Mouse (Mus musculus) thymus, postnatal 4 days (tissue): ENCODE results near the gene Chl1.

ENCODE experiments used
- DNase-seq: peaks from one replicate; pipeline ENCODE4 v3.0.0; 2021

Chl1 gene

GRCm38 (mm10) chr6:103543753-103544152 lies 33.4 kb downstream of the Chl1 start:
- no peak for DNase-seq

- DNase-seq = no peak
These were observed 35.9 kb downstream of the Chl1 start for GRCm38 (mm10) chr6:103546314-103546713.

- no peak for DNase-seq
These were observed 39.5 kb downstream of the Chl1 start for GRCm38 (mm10) chr6:103549929-103550328.

GRCm38 (mm10) chr6:103558037-103558893 lies 47.9 kb downstream of the Chl1 start:
- no peak for DNase-seq

- no peak for DNase-seq
These were observed 48.5 kb downstream of the Chl1 start for GRCm38 (mm10) chr6:103558894-103559225.

- no peak for DNase-seq
These were observed 49.0 kb downstream of the Chl1 start for GRCm38 (mm10) chr6:103559344-103559743.

GRCm38 (mm10) chr6:103564811-103565210 lies 54.4 kb downstream of the Chl1 start:
- no peak for DNase-seq

GRCm38 (mm10) chr6:103567247-103567646 lies 56.9 kb downstream of the Chl1 start:
- DNase-seq = no peak

GRCm38 (mm10) chr6:103572659-103573058 lies 62.3 kb downstream of the Chl1 start:
- no peak for DNase-seq

GRCm38 (mm10) chr6:103584224-103584623 lies 73.8 kb downstream of the Chl1 start:
- DNase-seq = no peak

- DNase-seq = no peak
These were observed 75.3 kb downstream of the Chl1 start for GRCm38 (mm10) chr6:103585667-103586066.

- DNase-seq = no peak
These were observed 75.7 kb downstream of the Chl1 start for GRCm38 (mm10) chr6:103586081-103586480.

GRCm38 (mm10) chr6:103602070-103602469 lies 91.7 kb downstream of the Chl1 start:
- DNase-seq = no peak

- DNase-seq = no peak
These were observed 100.3 kb downstream of the Chl1 start for GRCm38 (mm10) chr6:103610656-103611055.

GRCm38 (mm10) chr6:103612626-103613025 lies 102.2 kb downstream of the Chl1 start:
- DNase-seq = no peak

GRCm38 (mm10) chr6:103613714-103614113 lies 103.3 kb downstream of the Chl1 start:
- no peak for DNase-seq

- no peak for DNase-seq
These were observed 105.7 kb downstream of the Chl1 start for GRCm38 (mm10) chr6:103615924-103616602.

- no peak for DNase-seq
These were observed 110.5 kb downstream of the Chl1 start for GRCm38 (mm10) chr6:103620880-103621279.

- DNase-seq = no peak
These were observed 111.8 kb downstream of the Chl1 start for GRCm38 (mm10) chr6:103622117-103622713.

GRCm38 (mm10) chr6:103632856-103633255 lies 122.5 kb downstream of the Chl1 start:
- DNase-seq = no peak

GRCm38 (mm10) chr6:103656778-103657177 lies 146.4 kb downstream of the Chl1 start:
- DNase-seq = no peak

- no peak for DNase-seq
These were observed 148.8 kb downstream of the Chl1 start for GRCm38 (mm10) chr6:103659173-103659572.

- DNase-seq = no peak
These were observed 154.8 kb downstream of the Chl1 start for GRCm38 (mm10) chr6:103665206-103665605.
